Mouse (Mus musculus) thymus, postnatal 14 days (tissue): Measurements from ENCODE around the gene Isoc2b.
A peak's percentile ranks its signal among the peaks of the same experiment; 100 is the strongest.
"Not testable (repeated sequence)": the region's sequence is repeated elsewhere in the genome, so short reads cannot be mapped to it uniquely, and the experiment has no call there.

Source experiments
- DNase-seq: peaks from one replicate; pipeline ENCODE4 v3.0.0; 2021

Gene Isoc2b

GRCm38 (mm10) chr7:4870133-4870532 is at the start of gene Isoc2b:
Gene Isoc2b (minus strand): TSS chr7:4870258.
- DNase-seq: no peak

- DNase-seq: no peak
These were observed 49.0 kb upstream of the Isoc2b start for GRCm38 (mm10) chr7:4919096-4919495.

DNA sequence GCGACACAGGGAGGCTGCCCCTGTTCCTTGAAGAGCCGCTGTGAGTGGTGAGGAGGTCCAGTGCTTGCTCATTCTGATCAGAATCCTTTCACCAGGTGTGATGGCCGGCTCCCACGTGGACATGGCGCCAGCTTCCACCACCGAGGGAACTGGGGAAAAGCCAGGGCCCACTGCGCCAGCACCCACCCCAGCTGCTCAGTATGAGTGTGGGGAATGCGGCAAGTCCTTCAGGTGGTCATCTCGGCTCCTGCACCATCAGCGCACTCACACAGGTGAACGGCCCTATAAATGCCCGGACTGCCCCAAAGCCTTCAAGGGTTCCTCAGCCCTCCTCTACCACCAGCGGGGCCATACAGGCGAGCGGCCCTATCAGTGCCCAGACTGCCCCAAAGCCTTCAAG is 48.6 kb upstream of the Isoc2b start:
- no peak for DNase-seq

GRCm38 (mm10) chr7:4917494-4917893 is 47.4 kb upstream of the Isoc2b start:
- DNase-seq: no peak

DNA sequence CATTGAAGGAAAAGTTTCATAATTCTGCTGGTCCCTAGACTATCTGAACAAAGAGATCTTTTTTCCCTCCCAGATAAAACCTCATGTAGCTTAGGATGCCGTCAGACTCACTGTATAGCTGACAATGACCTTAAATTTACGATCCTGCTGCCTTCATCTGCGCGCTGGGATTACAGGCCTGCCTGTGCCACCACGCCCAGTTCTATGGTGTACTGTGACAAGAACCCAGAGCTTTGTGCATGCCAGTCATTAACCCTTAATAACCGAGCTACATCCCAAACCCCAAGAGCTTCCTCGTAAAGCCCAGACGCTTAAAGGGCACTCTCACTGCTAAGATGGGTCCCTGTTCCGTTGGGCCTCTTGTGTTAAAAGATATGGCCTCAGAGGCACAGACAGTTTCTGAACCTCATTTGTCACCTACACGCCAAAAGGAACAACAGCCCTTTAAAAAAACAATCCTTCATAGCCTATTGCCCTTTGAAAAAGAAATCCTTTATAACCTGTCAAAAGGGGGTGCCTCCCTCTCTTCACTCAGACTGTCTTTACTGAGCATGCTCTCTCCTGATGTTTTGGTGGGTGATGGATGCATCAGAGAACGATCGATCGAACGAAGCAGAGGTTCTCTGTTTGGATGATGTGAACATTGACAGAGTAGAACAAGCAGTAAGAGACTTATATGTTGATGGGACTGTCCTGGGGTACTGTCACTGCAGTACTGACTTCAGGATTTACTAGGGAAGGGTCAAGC is 45.8 kb upstream of the Isoc2b start:
- peak; percentile 43 for DNase-seq

DNA sequence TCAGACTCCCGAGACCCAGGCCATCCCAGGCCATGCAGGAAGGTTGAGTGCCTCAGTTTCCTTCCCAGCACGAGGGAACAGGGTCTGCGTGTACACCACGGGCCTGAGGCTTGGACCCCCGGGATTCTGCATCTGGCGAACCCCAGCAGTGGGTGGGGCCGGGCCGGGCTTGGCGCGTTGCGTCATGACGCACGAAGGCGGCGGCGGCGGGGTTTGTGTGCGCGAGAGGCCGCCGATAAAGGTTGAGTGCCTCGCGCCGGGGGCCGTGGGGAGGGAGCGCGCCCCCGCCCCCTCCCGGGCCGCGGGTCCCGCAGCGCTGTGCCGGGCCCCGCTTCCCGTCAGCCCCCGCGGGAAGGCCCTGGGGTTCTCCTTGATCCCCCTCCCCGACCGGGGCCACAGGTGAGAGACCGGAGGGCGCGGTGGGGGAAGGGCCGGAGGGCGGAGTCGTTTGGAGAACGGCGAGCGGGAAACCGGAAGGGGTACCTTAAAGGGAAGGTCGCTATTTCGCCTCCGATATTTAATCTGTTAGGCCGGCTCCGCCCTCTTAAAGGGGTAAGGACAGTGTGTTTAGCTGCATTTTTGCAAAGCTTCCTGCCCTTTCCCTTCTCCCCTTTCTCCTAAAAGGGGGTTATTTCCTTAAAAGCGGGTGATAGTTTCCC is 45.1 kb upstream of the Isoc2b start, which contains the start of gene Zfp628:
TSS of gene Zfp628 (plus strand) at position 211 of the 659 bp plus-strand sequence.
- peak; percentile 96 for DNase-seq

GRCm38 (mm10) chr7:4912248-4912647 is 42.2 kb upstream of the Isoc2b start:
- no peak for DNase-seq

DNA sequence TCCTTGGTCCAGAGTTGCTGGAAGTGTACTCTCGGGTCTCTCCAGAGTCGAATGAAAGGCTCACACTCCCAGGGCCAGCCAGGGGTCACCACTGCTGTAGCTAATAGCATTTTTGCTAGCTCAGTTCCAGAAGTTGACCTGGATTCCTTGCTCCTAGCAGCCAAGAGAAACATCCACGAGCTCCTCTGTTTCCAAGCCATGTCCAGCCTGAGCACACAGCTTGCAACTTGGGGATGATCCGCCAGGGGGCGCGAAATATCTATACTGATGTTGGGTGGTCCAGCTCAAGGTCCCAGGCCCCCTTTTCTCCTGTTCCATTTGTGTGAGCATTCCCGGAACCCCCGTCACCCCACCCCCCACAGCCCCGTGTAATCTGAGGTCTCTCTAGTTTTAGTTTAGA is 41.5 kb upstream of the Isoc2b start:
- peak; percentile 67 for DNase-seq

GRCm38 (mm10) chr7:4906466-4906950 is 36.5 kb upstream of the Isoc2b start, which contains the start of gene Gm36210:
Gene Gm36210 (minus strand): TSS chr7:4906516.
- no peak for DNase-seq

GRCm38 (mm10) chr7:4902404-4902803 is 32.3 kb upstream of the Isoc2b start:
- DNase-seq: no peak

DNA sequence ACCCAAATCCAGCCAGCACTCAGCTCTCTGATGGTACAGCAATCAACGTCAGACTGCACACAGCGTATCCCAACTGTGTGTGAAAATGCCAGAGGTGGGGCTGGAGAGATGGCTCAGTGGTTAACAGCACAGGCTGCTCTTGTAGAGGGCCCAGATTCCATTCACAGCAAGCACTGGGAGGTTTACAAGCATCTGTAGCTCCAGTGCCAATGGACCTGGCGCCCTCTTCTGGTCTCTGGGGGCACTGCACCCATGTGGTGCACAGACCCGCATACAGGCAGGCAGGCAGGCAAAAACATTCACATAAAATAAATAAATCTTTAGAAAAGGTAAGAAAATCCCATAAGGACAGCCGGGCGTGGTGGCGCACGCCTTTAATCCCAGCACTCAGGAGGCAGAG is 31.1 kb upstream of the Isoc2b start:
- peak; percentile 59 for DNase-seq

- DNase-seq: no peak
These were observed 30.4 kb upstream of the Isoc2b start for GRCm38 (mm10) chr7:4900523-4900851.

- DNase-seq: peak; percentile 30
These were observed 29.8 kb upstream of the Isoc2b start for GRCm38 (mm10) chr7:4899649-4900522.

- DNase-seq: no peak
These were observed 29.0 kb upstream of the Isoc2b start for GRCm38 (mm10) chr7:4898851-4899648.

DNA sequence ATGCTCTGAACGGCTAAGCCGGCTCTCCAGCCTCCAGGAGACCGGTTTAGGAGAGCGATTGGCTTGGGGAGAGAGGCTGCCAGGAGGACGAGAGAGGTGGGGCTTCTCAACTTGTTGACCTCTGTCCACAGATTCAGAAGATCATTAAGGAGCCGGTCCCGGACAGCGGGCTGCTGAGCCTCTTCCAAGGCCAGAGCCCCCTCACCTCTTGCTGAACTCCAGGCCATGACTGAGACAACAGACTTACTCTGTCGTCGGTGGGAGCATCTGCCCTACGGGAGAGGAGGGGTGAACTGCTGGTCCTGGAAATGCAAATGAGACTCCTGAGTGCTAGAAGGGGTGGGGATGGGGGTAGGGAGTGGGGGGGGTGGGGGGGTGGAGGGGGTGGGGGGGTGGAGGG is 25.1 kb upstream of the Isoc2b start:
- no peak for DNase-seq

- no peak for DNase-seq
These were observed 16.6 kb upstream of the Isoc2b start for GRCm38 (mm10) chr7:4886680-4887079.

GRCm38 (mm10) chr7:4879036-4879435 is 9.0 kb upstream of the Isoc2b start:
- not testable (repeated sequence) for DNase-seq

GRCm38 (mm10) chr7:4878186-4878585 is 8.1 kb upstream of the Isoc2b start:
- peak; percentile 66 for DNase-seq

DNA sequence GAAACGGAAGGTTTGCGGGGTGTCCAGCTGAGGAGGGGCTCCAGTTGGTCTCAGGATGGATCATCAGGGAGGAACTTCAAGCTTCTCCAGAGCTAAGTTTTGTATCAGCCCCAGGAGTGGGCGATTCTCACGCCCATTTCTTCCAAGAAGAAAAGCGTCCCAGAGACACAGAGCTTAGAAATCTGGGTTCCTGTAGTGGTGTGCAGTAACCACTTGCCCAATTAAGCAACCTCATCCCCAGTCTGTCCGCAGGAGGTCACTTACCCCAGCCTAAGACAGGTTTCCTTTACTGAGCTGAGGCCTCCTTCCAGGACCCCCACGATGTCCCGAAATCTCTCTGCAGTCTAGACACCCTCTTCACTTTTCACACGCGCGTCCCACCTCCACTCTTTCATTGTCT is 7.2 kb upstream of the Isoc2b start:
- DNase-seq: peak; percentile 14

GRCm38 (mm10) chr7:4876753-4877221 is 6.7 kb upstream of the Isoc2b start, which contains the start of gene Isoc2a:
Gene Isoc2a (plus strand): TSS chr7:4877153.
- peak; percentile 90 for DNase-seq

DNA sequence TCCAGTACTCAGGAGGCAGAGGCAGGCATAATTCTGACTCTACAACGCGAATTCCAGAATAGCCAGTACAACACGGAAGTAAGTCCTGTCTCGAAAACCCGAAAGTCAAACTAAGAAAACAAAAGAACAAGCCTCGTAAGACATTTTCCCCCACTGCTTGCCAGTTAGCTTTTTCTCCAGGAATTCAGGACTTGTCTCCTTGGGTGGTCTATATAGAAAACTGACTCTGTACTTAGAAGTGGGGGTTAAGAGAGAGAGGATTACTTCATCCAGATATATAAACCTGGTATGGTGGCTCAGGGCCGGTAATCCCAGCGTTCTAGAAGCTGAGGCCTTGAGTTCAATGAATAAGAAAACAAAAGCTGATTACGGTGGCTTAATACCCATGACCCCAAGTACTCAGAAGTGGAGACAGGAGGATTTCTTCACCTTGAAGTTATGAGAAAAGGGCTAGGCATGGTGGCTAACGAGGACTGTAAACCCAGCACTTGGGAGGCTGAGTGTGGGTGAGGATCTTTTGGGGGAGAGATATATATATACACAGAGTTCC is 3.4 kb downstream of the Isoc2b start:
- no peak for DNase-seq
